Mouse (Mus musculus): ENCODE measurements around the gene Gstp1.
"Not testable (repeated sequence)": the region's sequence is repeated elsewhere in the genome, so short reads cannot be mapped to it uniquely, and the experiment has no call there.

DNA sequence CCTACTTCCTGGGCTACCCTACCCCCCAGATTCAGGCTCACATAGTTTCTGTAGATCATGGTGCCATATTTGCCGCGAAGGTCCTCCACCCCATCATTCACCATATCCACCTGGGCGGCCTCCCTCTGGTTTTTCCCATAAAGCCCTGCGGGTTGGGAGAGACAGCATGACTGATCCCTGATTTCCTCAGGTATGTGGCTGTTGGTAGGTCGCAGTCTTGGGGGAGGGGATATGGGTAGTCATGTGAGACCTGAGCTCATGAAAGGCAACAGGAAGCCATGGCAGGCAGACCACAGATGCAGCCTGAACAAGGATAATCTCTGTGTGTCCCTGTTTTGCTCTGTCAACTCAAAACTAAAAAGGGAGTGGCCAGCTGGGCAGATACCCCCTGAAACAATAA, 3.2 kb upstream of the Gstp1 start:
- not testable (repeated sequence) for TF ChIP-seq CTCF (IDR thresholded peaks at IDR 0.05; ENCODE audit: control insufficient read depth, insufficient read depth, insufficient replicate concordance, low read depth, low read length); POLR2A (IDR thresholded peaks at IDR 0.05; ENCODE audit: control insufficient read depth, low read depth, low read length)
